Mouse (Mus musculus) heart, postnatal 0 days (tissue): ENCODE data around the gene Gm42791.

Experiments used
- CTCF ChIP-seq: IDR thresholded peaks from 2 replicates; pipeline ENCODE4 v1.5.1; 2016; ENCODE audit warnings: antibody characterized with exemption, control low read depth, low read depth
- EP300 ChIP-seq: IDR thresholded peaks from 2 replicates; pipeline ENCODE4 v1.6.1; 2016; ENCODE audit warnings: antibody characterized with exemption, low read depth

- TF ChIP-seq CTCF: peak; percentile 52
- TF ChIP-seq EP300: no peak
Measured at GRCm38 (mm10) chr5:148952419-148952818, 42.5 kb downstream of the Gm42791 start.
